Mouse (Mus musculus) erythroblast, embryonic 14.5 days (primary cell): ENCODE results near the gene Leap2.

ENCODE experiments used
- GATA1 ChIP-seq: IDR thresholded peaks from 2 replicates; pipeline ENCODE4 v1.6.1; 2012; ENCODE audit warnings: low read length, inconsistent platforms, mixed read lengths
- TAL1 ChIP-seq: IDR thresholded peaks from 3 replicates; pipeline ENCODE4 v1.6.1; 2012; ENCODE audit warnings: low read length, inconsistent platforms, mixed read lengths

- TF ChIP-seq TAL1 (no peak), GATA1 (no peak)
These were observed 33.8 kb upstream of the Leap2 start, which contains the start of the genes Gm10447 and Shroom1 for GRCm38 (mm10) chr11:53456474-53457371.
